ENCODE assay signal across 8 mouse cellular contexts in genomic region chr14:79482251-79482661, GRCm38 (mm10). TPM values are rescaled to one million over a fixed set of nuclear protein-coding genes. Genes with fewer than 3 reads are reported as not detected.
A peak's percentile ranks its signal among the peaks of the same experiment; 100 is the strongest.
DNase-seq lines count a peak whose midpoint lies in the region; ATAC-seq lines count a peak whose summit lies in the region.

No protein-coding gene starts in this region.

- no peaks in the 10 kb centered on the region for H3K9me3 ChIP-seq in forebrain, embryonic 10.5 days
- H3K9me3 ChIP-seq in hindbrain, embryonic 15.5 days: no peaks in the 10 kb centered on the region
- no peaks in the 10 kb centered on the region for H3K9me3 ChIP-seq in limb, embryonic 13.5 days
- H3K9me3 ChIP-seq in midbrain, embryonic 16.5 days (replicated peaks; ENCODE audit: control insufficient read depth, low read length, poor library complexity, severe bottlenecking): no peaks in the 10 kb centered on the region

- H3K27ac ChIP-seq in forebrain, embryonic 10.5 days: peak overlapping the region; percentile 99
- peak overlapping the region; percentile 99 for H3K27ac ChIP-seq in hindbrain, embryonic 15.5 days (replicated peaks)
- peak overlapping the region; percentile 99 for H3K27ac ChIP-seq in limb, embryonic 13.5 days
- H3K27ac ChIP-seq in midbrain, embryonic 16.5 days (ENCODE audit: low read length): peak overlapping the region; percentile 100

- WGBS in forebrain, embryonic 10.5 days: 1% methylated on average over 11 of the region's 11 CpGs
- under 1% methylated on average over 11 of the region's 11 CpGs for WGBS in hindbrain, embryonic 15.5 days
- under 1% methylated on average over 11 of the region's 11 CpGs for WGBS in limb, embryonic 13.5 days
- 0% methylated on average over 11 of the region's 11 CpGs for WGBS in midbrain, embryonic 16.5 days

- H3K9ac ChIP-seq in hindbrain, embryonic 15.5 days: peak overlapping the region; percentile 97
- H3K9ac ChIP-seq in limb, embryonic 13.5 days: peak overlapping the region; percentile 98
- peak overlapping the region; percentile 82 for H3K9ac ChIP-seq in midbrain, embryonic 16.5 days (ENCODE audit: low read depth, low read length)

- H3K4me2 ChIP-seq in hindbrain, embryonic 15.5 days: peak overlapping the region; percentile 67
- peak overlapping the region; percentile 73 for H3K4me2 ChIP-seq in limb, embryonic 13.5 days (replicated peaks)
- H3K4me2 ChIP-seq in midbrain, embryonic 16.5 days (ENCODE audit: low read length): peak overlapping the region; percentile 57

- peaks cover 21% of the 10 kb centered on the region for H3K27me3 ChIP-seq in forebrain, embryonic 10.5 days (ENCODE audit: poor library complexity, severe bottlenecking)
- H3K27me3 ChIP-seq in hindbrain, embryonic 15.5 days: no peaks in the 10 kb centered on the region
- no peaks in the 10 kb centered on the region for H3K27me3 ChIP-seq in limb, embryonic 13.5 days
- no peaks in the 10 kb centered on the region for H3K27me3 ChIP-seq in midbrain, embryonic 16.5 days (ENCODE audit: control insufficient read depth, insufficient read depth, low read depth, low read length)

- DNase-seq in gastrocnemius, adult 18-20 months (ENCODE audit: low spot score): peak; percentile 48
- no peak for DNase-seq in gastrocnemius, postnatal 10 days
- DNase-seq in MN1 (ENCODE audit: low spot score): peak; percentile 79
- no peak for DNase-seq in forebrain, embryonic 10.5 days (ENCODE audit: extremely low spot score, low spot score)
- DNase-seq in natural killer cell, adult 2 months (ENCODE audit: low spot score in 2 of 2): no peak

- H3K36me3 ChIP-seq in forebrain, embryonic 10.5 days (replicated peaks): peaks cover 20% of the 10 kb centered on the region
- peaks cover 3% of the 10 kb centered on the region; the same call in 1 of the 2 replicates for H3K36me3 ChIP-seq in hindbrain, embryonic 15.5 days
- H3K36me3 ChIP-seq in limb, embryonic 13.5 days: peaks cover 13% of the 10 kb centered on the region; the same call in 1 of the 2 replicates
- no peaks in the 10 kb centered on the region for H3K36me3 ChIP-seq in midbrain, embryonic 16.5 days (ENCODE audit: control insufficient read depth, insufficient read depth, low read length)

- peak overlapping the region; percentile 91 for H3K4me3 ChIP-seq in forebrain, embryonic 10.5 days
- H3K4me3 ChIP-seq in hindbrain, embryonic 15.5 days: peak overlapping the region; percentile 83
- H3K4me3 ChIP-seq in limb, embryonic 13.5 days: peak overlapping the region; percentile 89
- peak overlapping the region; percentile 94 for H3K4me3 ChIP-seq in midbrain, embryonic 16.5 days (ENCODE audit: low read depth, low read length)

- H3K4me1 ChIP-seq in forebrain, embryonic 10.5 days: peaks cover 46% of the 10 kb centered on the region
- H3K4me1 ChIP-seq in hindbrain, embryonic 15.5 days (replicated peaks): peaks cover 40% of the 10 kb centered on the region
- H3K4me1 ChIP-seq in limb, embryonic 13.5 days: peaks cover 42% of the 10 kb centered on the region
- H3K4me1 ChIP-seq in midbrain, embryonic 16.5 days (ENCODE audit: control insufficient read depth, insufficient read depth, low read length): peaks cover 31% of the 10 kb centered on the region

- no peak for ATAC-seq in hindbrain, embryonic 15.5 days (ENCODE audit: low FRiP score, low read depth)
- ATAC-seq in limb, embryonic 13.5 days (ENCODE audit: low FRiP score, low read depth): no peak
- ATAC-seq in midbrain, embryonic 16.5 days: 0 out of 2 replicates have a peak, but pooled peaks have one; percentile 0

RNA-seq across cellular contexts. Expression of gene Wbp4, which starts 0.9 kb away (rescaled TPM):
- 10 to 100 TPM; 20.7 to 23.5 TPM for total RNA-seq in gastrocnemius, adult 18-20 months (2021)
- total RNA-seq in gastrocnemius, postnatal 10 days (2021): 10 to 100 TPM; 25.1 to 26.9 TPM
- 45.6 and 51.5 TPM in 2 replicates for polyA plus RNA-seq in forebrain, embryonic 10.5 days (2016; fragmentation: Nextera tagmentation; extraction: Ambion mirVana)
- polyA plus RNA-seq in hindbrain, embryonic 15.5 days (2015; fragmentation: Nextera tagmentation; extraction: Ambion mirVana): 40.1 and 43.1 TPM in 2 replicates
- polyA plus RNA-seq in limb, embryonic 13.5 days (2015; fragmentation: Nextera tagmentation; extraction: Ambion mirVana): 48.5 and 49.5 TPM in 2 replicates
- 44.0 and 46.2 TPM in 2 replicates for polyA plus RNA-seq in midbrain, embryonic 16.5 days (2015; fragmentation: Nextera tagmentation; extraction: Ambion mirVana)

RNA-seq across cellular contexts. Expression of gene Elf1, which starts 1.3 kb away (rescaled TPM):
- total RNA-seq in gastrocnemius, adult 18-20 months (2021): 1 to 10 TPM; 3.8 to 6.4 TPM
- total RNA-seq in gastrocnemius, postnatal 10 days (2021): 10 to 100 TPM in 1 of 2 experiments, 1 to 10 TPM in 1; 8.7 to 11.3 TPM
- polyA plus RNA-seq in forebrain, embryonic 10.5 days (2016; fragmentation: Nextera tagmentation; extraction: Ambion mirVana): 3.8 TPM in 2 replicates
- polyA plus RNA-seq in hindbrain, embryonic 15.5 days (2015; fragmentation: Nextera tagmentation; extraction: Ambion mirVana): 2.9 and 3.8 TPM in 2 replicates
- polyA plus RNA-seq in limb, embryonic 13.5 days (2015; fragmentation: Nextera tagmentation; extraction: Ambion mirVana): 9.2 and 9.9 TPM in 2 replicates
- polyA plus RNA-seq in midbrain, embryonic 16.5 days (2015; fragmentation: Nextera tagmentation; extraction: Ambion mirVana): 2.0 and 2.9 TPM in 2 replicates

RNA-seq across cellular contexts. Expression of gene Kbtbd6, which starts 30.6 kb away (rescaled TPM):
- under 1 TPM in 1 of 2 experiments, not detected in 1; 0.14 TPM for total RNA-seq in gastrocnemius, adult 18-20 months (2021)
- total RNA-seq in gastrocnemius, postnatal 10 days (2021): under 1 TPM; 0.38 to 0.45 TPM
- 5.3 and 5.7 TPM in 2 replicates for polyA plus RNA-seq in forebrain, embryonic 10.5 days (2016; fragmentation: Nextera tagmentation; extraction: Ambion mirVana)
- 2.0 and 2.8 TPM in 2 replicates for polyA plus RNA-seq in hindbrain, embryonic 15.5 days (2015; fragmentation: Nextera tagmentation; extraction: Ambion mirVana)
- 3.4 and 3.7 TPM in 2 replicates for polyA plus RNA-seq in limb, embryonic 13.5 days (2015; fragmentation: Nextera tagmentation; extraction: Ambion mirVana)
- 1.5 TPM in 2 replicates for polyA plus RNA-seq in midbrain, embryonic 16.5 days (2015; fragmentation: Nextera tagmentation; extraction: Ambion mirVana)

RNA-seq across cellular contexts. Expression of gene Kbtbd7, which starts 55.9 kb away (rescaled TPM):
- 1 to 10 TPM; 5.5 to 6.4 TPM for total RNA-seq in gastrocnemius, adult 18-20 months (2021)
- 1 to 10 TPM; 8.6 to 9.2 TPM for total RNA-seq in gastrocnemius, postnatal 10 days (2021)
- polyA plus RNA-seq in forebrain, embryonic 10.5 days (2016; fragmentation: Nextera tagmentation; extraction: Ambion mirVana): 11.2 and 11.7 TPM in 2 replicates
- polyA plus RNA-seq in hindbrain, embryonic 15.5 days (2015; fragmentation: Nextera tagmentation; extraction: Ambion mirVana): 18.2 and 18.8 TPM in 2 replicates
- polyA plus RNA-seq in limb, embryonic 13.5 days (2015; fragmentation: Nextera tagmentation; extraction: Ambion mirVana): 12.3 and 15.2 TPM in 2 replicates
- polyA plus RNA-seq in midbrain, embryonic 16.5 days (2015; fragmentation: Nextera tagmentation; extraction: Ambion mirVana): 22.8 and 23.7 TPM in 2 replicates

Comparison
In these comparisons a context has a peak if more than half of its experiments do, and no peak if none do; other contexts are left out.
1. DNase-seq: peak in gastrocnemius, adult 18-20 months (single experiment) and MN1 (single experiment); none in gastrocnemius, postnatal 10 days (single experiment), forebrain, embryonic 10.5 days (single experiment) and natural killer cell, adult 2 months (0 of 2).
2. Peak in every context shown above with its lines, with median percentiles within 50 percentile points of each other: H3K27ac ChIP-seq, H3K4me3 ChIP-seq, H3K4me2 ChIP-seq and H3K9ac ChIP-seq.